Mouse (Mus musculus) E14TG2a.4 (cell line): ENCODE measurements around the gene Nhlh2.

Source experiments
- CTCF ChIP-seq: conservative IDR thresholded peaks from 2 replicates; pipeline ENCODE4 v1.5.1; 2014; ENCODE audit warnings: low read length
- POU5F1 ChIP-seq: IDR thresholded peaks from 2 replicates; pipeline ENCODE4 v1.6.1; 2014; ENCODE audit warnings: low read length, borderline replicate concordance

GRCm38 (mm10) chr3:102037806-102038205 lies 27.9 kb downstream of the Nhlh2 start:
- TF ChIP-seq CTCF (no peak), POU5F1 (no peak)
